Mouse (Mus musculus) ES-Bruce4 (cell line): Measurements from ENCODE around the gene Ankrd10.

ENCODE experiments used
- CTCF ChIP-seq: IDR thresholded peaks from one replicate; pipeline ENCODE4 v1.8.1; 2011; ENCODE audit warnings: low read depth, low read length
- EP300 ChIP-seq: IDR thresholded peaks from 2 replicates; pipeline ENCODE4 v1.6.1; 2011; ENCODE audit warnings: low read depth, low read length; ENCODE audit not compliant: insufficient read depth
- POLR2A ChIP-seq: IDR thresholded peaks from one replicate; pipeline ENCODE4 v1.8.1; 2011; ENCODE audit warnings: low read length; ENCODE audit not compliant: insufficient read depth

DNA sequence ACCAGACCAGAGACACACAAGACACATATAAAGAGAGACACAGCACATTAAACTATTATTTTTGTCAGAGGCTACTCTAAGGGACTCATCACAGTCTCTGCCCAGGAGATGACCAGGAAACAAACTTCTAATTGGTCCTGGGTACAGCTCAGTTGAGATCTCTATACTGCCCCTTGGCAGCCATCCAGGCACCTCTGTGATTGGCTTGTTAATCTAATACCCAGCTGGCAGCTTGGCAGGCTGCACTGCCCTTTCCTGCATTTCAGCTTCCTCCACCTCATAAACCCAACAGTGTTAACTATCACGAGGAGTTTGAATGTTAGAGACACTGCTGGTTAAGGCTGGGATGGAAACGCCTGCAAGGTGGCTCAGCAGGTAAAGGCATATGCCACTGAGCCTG, 7.6 kb upstream of the Ankrd10 start:
- no peak for TF ChIP-seq CTCF
- no peak for TF ChIP-seq POLR2A
- TF ChIP-seq EP300: no peak
